Mouse (Mus musculus) stomach, embryonic 16.5 days (tissue): ENCODE measurements at regions not wholly inside any gene's neighbourhood (a gene's known extent, or its start where the extent isn't known, plus 50 kb on each side); places are given as distances from the start of the nearest gene placed in this dataset.

Experiments used
- ATAC-seq: fragments of 200-750 bp; cut with Nextera tagmentation; 2 replicates; pipeline ENCODE4 v1.8.0; 2017; ENCODE audit warnings: moderate number of reproducible peaks, moderate TSS enrichment; ENCODE audit not compliant: insufficient read depth, low FRiP score
- H3K27ac ChIP-seq: fragments of 300-500 bp; sonication (generic); 2 replicates; pipeline ENCODE4 v1.5.1; 2014; ENCODE audit warnings: low read length
- H3K27me3 ChIP-seq: fragments of 300-500 bp; sonication (generic); 2 replicates; pipeline ENCODE4 v1.6.1; 2014; ENCODE audit warnings: low read length, control low read depth, mixed read lengths; ENCODE audit not compliant: control insufficient read depth, insufficient read depth
- H3K36me3 ChIP-seq: fragments of 300-500 bp; sonication (generic); 2 replicates; pipeline ENCODE4 v1.6.1; 2014; ENCODE audit warnings: low read length; ENCODE audit not compliant: control insufficient read depth, insufficient read depth
- H3K4me1 ChIP-seq: fragments of 300-500 bp; sonication (generic); 2 replicates; pipeline ENCODE4 v1.6.1; 2014; ENCODE audit warnings: low read length, control low read depth, mixed read lengths; ENCODE audit not compliant: control insufficient read depth, insufficient read depth
- H3K4me2 ChIP-seq: fragments of 300-500 bp; sonication (generic); 2 replicates; pipeline ENCODE4 v1.6.1; 2014; ENCODE audit warnings: low read depth, low read length, mixed read lengths
- H3K4me3 ChIP-seq: fragments of 300-500 bp; sonication (generic); replicated peaks from 2 replicates; pipeline ENCODE4 v1.5.1; 2014; ENCODE audit warnings: mild to moderate bottlenecking, low read length
- H3K9ac ChIP-seq: fragments of 300-500 bp; sonication (generic); 2 replicates; pipeline ENCODE4 v1.6.1; 2014; ENCODE audit warnings: low read length
- H3K9me3 ChIP-seq: fragments of 300-500 bp; sonication (generic); replicated peaks from 2 replicates; pipeline ENCODE4 v1.6.1; 2016; ENCODE audit warnings: low read length, control low read depth; ENCODE audit not compliant: control insufficient read depth
- WGBS: fragments of 180-500 bp; shearing (Covaris S2); extraction: QIAGEN DNeasy Blood & Tissue Kit; methylation state at CpG from one replicate; pipeline ENCODE4 v1.1.7; 2014; 5-methylcytosine and 5-hydroxymethylcytosine counted together

- no peaks in the 10 kb centered on the region for H3K4me1 ChIP-seq
- H3K4me2 ChIP-seq: no peak overlapping the region
- no peak overlapping the region for H3K4me3 ChIP-seq
- WGBS: 54% methylated on average over 1 of the region's 1 CpGs
- no peaks in the 10 kb centered on the region for H3K9me3 ChIP-seq
- H3K27ac ChIP-seq: no peak overlapping the region
- no peak for ATAC-seq
- no peak overlapping the region for H3K9ac ChIP-seq
- H3K27me3 ChIP-seq: no peaks in the 10 kb centered on the region
- no peaks in the 10 kb centered on the region for H3K36me3 ChIP-seq
Observed at GRCm38 (mm10) chr4:12700189-12700588, 528.4 kb upstream of the Fam92a start.

DNA sequence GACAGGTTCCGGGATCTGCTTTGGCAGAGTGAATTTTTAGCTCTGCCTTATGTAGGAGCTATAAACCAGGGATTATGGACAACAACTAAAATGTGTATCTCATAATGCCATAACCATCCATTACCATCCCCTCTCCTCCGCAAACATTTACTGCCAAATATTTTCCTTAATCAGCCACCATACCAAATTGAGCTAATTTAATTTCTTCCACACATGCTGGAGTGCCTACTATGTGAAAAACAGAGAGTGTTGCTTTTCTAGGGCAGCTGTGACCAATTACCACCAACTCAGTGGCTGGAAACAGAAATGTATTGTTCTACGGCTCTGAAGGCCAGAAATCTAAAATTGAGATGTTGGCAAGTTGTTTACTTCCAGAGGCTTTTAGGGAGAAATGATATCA, 506.0 kb upstream of the Fam92a start:
- H3K27ac ChIP-seq: no peak overlapping the region
- no peak for ATAC-seq
- no peaks in the 10 kb centered on the region for H3K27me3 ChIP-seq
- WGBS: 87% methylated on average over 3 of the region's 3 CpGs
- H3K9ac ChIP-seq: no peak overlapping the region
- no peaks in the 10 kb centered on the region for H3K9me3 ChIP-seq
- H3K36me3 ChIP-seq: no peaks in the 10 kb centered on the region
- H3K4me3 ChIP-seq: no peak overlapping the region
- H3K4me1 ChIP-seq: no peaks in the 10 kb centered on the region
- H3K4me2 ChIP-seq: no peak overlapping the region

DNA sequence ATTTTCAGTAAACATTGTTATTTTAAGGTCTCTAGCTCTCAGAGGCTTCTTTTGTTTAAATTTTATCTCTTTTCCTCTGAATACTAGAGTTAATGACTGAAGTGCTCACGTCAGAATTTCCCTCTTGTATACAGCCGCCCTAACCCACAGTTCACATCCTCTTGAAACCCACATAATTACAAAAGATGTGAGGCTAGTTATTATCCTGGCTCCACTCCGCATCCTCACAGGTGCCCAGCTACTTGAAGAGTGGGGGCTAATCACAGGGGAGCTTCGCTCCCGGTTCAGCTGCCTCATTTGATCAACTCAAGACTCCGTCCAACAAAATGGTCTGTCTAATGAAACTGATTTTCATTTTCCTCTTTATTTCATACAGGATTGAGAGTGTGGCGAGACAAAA, 499.6 kb upstream of the Fam92a start:
- Histone ChIP-seq H3K9ac (no peak overlapping the region), H3K27ac (no peak overlapping the region), H3K36me3 (no peaks in the 10 kb centered on the region), H3K4me3 (no peak overlapping the region), H3K27me3 (no peaks in the 10 kb centered on the region), H3K4me2 (no peak overlapping the region), H3K9me3 (no peaks in the 10 kb centered on the region), H3K4me1 (no peaks in the 10 kb centered on the region)
- ATAC-seq: no peak
- WGBS: 74% methylated on average over 7 of the region's 7 CpGs

GRCm38 (mm10) chr4:12663176-12663575, 491.4 kb upstream of the Fam92a start:
- no peak overlapping the region for H3K9ac ChIP-seq
- H3K9me3 ChIP-seq: no peaks in the 10 kb centered on the region
- ATAC-seq: no peak
- H3K4me3 ChIP-seq: no peak overlapping the region
- H3K36me3 ChIP-seq: no peaks in the 10 kb centered on the region
- H3K27me3 ChIP-seq: no peaks in the 10 kb centered on the region
- H3K4me2 ChIP-seq: no peak overlapping the region
- H3K27ac ChIP-seq: no peak overlapping the region
- H3K4me1 ChIP-seq: no peaks in the 10 kb centered on the region
- 30% methylated on average over 2 of the region's 2 CpGs for whole genome bisulfite sequencing

GRCm38 (mm10) chr4:12662683-12663082, 490.9 kb upstream of the Fam92a start:
- no peak for ATAC-seq
- H3K27ac ChIP-seq: no peak overlapping the region
- no peak overlapping the region for H3K4me2 ChIP-seq
- no peaks in the 10 kb centered on the region for H3K27me3 ChIP-seq
- H3K36me3 ChIP-seq: no peaks in the 10 kb centered on the region
- 73% methylated on average over 1 of the region's 1 CpGs for WGBS
- no peak overlapping the region for H3K9ac ChIP-seq
- H3K4me1 ChIP-seq: no peaks in the 10 kb centered on the region
- no peak overlapping the region for H3K4me3 ChIP-seq
- H3K9me3 ChIP-seq: no peaks in the 10 kb centered on the region

DNA sequence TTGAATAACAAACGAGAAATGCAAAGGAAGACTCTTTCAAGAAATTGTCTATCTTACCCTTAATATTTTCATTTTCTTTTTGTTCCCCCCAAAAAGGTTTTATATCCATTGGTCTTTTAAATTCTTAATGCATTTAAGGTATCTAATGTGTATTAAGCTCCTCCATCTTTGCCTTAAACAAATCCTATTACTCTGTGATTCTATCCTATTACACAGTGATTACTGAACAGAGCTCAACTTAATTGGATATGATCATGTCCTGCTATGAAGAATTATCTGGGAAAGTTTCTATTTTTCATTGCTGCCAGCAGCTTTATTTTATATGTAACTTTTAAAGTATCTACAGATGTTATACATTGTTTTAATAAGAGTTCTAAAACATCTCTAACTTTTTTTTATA, 487.3 kb upstream of the Fam92a start:
- Histone ChIP-seq H3K4me3 (no peak overlapping the region), H3K9ac (no peak overlapping the region), H3K27ac (no peak overlapping the region), H3K36me3 (no peaks in the 10 kb centered on the region), H3K27me3 (no peaks in the 10 kb centered on the region), H3K4me1 (0 out of 2 replicates have a peak, but pooled peaks cover 6% of the 10 kb centered on the region), H3K9me3 (no peaks in the 10 kb centered on the region), H3K4me2 (no peak overlapping the region)
- WGBS: 80% methylated on average over 1 of the region's 1 CpGs
- no peak for ATAC-seq

- Histone ChIP-seq H3K9ac (no peak overlapping the region), H3K4me2 (no peak overlapping the region), H3K27me3 (no peaks in the 10 kb centered on the region), H3K4me1 (0 out of 2 replicates have a peak, but pooled peaks cover 6% of the 10 kb centered on the region), H3K36me3 (no peaks in the 10 kb centered on the region), H3K4me3 (no peak overlapping the region), H3K27ac (no peak overlapping the region), H3K9me3 (no peaks in the 10 kb centered on the region)
- ATAC-seq: no peak
- 66% methylated on average over 6 of the region's 6 CpGs for WGBS
Observed at GRCm38 (mm10) chr4:12658594-12658993, 486.8 kb upstream of the Fam92a start.

DNA sequence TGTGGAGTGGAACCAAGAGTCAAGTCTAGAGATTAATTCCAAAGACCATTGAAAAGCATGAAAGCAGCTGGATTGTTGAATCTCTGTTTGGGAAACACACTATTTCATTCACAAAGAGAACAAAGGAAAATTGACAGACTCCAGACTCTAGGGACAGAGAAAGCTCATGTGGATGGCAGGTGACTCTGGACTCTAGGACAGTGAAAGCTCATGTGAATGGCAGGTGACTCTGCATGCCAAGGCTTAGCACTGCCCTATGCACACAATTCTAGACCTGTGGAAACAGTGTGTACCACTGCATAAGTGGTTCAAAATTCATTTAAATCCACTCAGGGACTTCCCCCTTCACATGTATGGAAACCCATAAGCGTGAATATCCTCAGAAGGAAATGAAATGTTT, 486.0 kb upstream of the Fam92a start:
- no peaks in the 10 kb centered on the region for H3K9me3 ChIP-seq
- 82% methylated on average over 1 of the region's 1 CpGs for whole genome bisulfite sequencing
- 0 out of 2 replicates have a peak, but pooled peaks cover 6% of the 10 kb centered on the region for H3K4me1 ChIP-seq
- H3K36me3 ChIP-seq: no peaks in the 10 kb centered on the region
- no peak overlapping the region for H3K27ac ChIP-seq
- ATAC-seq: no peak
- H3K9ac ChIP-seq: no peak overlapping the region
- no peaks in the 10 kb centered on the region for H3K27me3 ChIP-seq
- no peak overlapping the region for H3K4me2 ChIP-seq
- H3K4me3 ChIP-seq: no peak overlapping the region

DNA sequence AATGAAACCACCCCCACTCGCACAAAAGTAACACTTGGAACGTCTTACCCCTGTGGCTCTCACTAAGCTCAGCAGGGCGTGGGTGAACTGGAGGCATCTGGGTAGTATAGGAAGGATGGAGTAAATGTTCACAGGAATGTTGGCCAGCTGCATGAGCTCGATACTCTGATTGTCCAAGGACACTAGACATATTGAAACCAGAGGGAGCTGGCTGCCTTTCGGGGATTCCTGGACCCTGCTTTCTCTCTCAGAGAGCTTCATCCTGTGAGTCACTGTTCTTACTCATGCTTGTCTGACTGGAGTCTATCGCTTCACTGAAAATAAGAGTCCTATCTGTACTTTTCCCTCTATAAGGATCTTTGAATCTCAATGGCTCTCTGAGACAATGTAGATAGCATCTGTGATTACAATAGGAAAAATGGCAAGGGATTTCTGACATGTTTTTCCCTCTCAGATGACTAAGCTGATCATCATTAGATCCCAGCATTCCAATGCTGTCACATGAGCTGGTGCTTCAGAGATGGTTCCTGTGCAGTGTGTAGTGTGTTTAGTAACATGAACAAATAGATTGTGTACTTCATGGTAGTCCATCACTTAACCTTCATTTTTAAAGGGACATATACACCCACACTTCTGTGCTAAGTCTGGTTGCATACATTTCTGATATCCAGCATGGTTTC, 485.2 kb upstream of the Fam92a start:
- Histone ChIP-seq H3K9ac (no peak overlapping the region), H3K36me3 (no peaks in the 10 kb centered on the region), H3K9me3 (no peaks in the 10 kb centered on the region), H3K4me3 (no peak overlapping the region), H3K4me2 (no peak overlapping the region), H3K27ac (no peak overlapping the region), H3K4me1 (0 out of 2 replicates have a peak, but pooled peaks cover 6% of the 10 kb centered on the region), H3K27me3 (no peaks in the 10 kb centered on the region)
- 75% methylated on average over 6 of the region's 6 CpGs for WGBS
- no peak for ATAC-seq
